Mouse (Mus musculus): Measurements from ENCODE around the gene Rnf41. TPM values are rescaled to one million over a fixed set of nuclear protein-coding genes. Genes with fewer than 3 reads are reported as not detected.

The Rnf41 gene
- polyA plus RNA-seq, 1 experiment from 2014 or later = 80.3 TPM

GRCm38 (mm10) chr10:128441324-128442119 is 30.1 kb downstream of the Rnf41 start:
- 88% methylated on average over 10 of the region's 10 CpGs for WGBS
- no peaks in the 10 kb centered on the region for H3K9me3 ChIP-seq (ENCODE audit: control insufficient read depth, low read length)
- no peak overlapping the region for H3K9ac ChIP-seq (replicated peaks; ENCODE audit: low read length)
- no peaks in the 10 kb centered on the region for H3K27me3 ChIP-seq (ENCODE audit: control insufficient read depth, insufficient read depth, low read length)
- no peak overlapping the region for H3K4me2 ChIP-seq (ENCODE audit: low read length)
- DNase-seq = no peak
- H3K4me3 ChIP-seq (replicated peaks; ENCODE audit: low read depth, low read length) = no peak overlapping the region
- no peaks in the 10 kb centered on the region for H3K4me1 ChIP-seq (ENCODE audit: control insufficient read depth, insufficient read depth, low read length)
- no peak overlapping the region for H3K27ac ChIP-seq (replicated peaks; ENCODE audit: low read depth, low read length)
- peaks cover 53% of the 10 kb centered on the region for H3K36me3 ChIP-seq (ENCODE audit: control insufficient read depth, insufficient read depth, low read length)
- no peak for ATAC-seq (ENCODE audit: low FRiP score, low TSS enrichment)

- no peak overlapping the region for H3K4me3 ChIP-seq (replicated peaks; ENCODE audit: low read depth, low read length)
- H3K36me3 ChIP-seq (ENCODE audit: control insufficient read depth, insufficient read depth, low read length) = peaks cover 43% of the 10 kb centered on the region
- H3K27ac ChIP-seq (replicated peaks; ENCODE audit: low read depth, low read length) = no peak overlapping the region
- ATAC-seq (ENCODE audit: low FRiP score, low TSS enrichment) = no peak
- no peaks in the 10 kb centered on the region for H3K9me3 ChIP-seq (ENCODE audit: control insufficient read depth, low read length)
- H3K4me1 ChIP-seq (ENCODE audit: control insufficient read depth, insufficient read depth, low read length) = no peaks in the 10 kb centered on the region
- no peak overlapping the region for H3K9ac ChIP-seq (replicated peaks; ENCODE audit: low read length)
- H3K27me3 ChIP-seq (ENCODE audit: control insufficient read depth, insufficient read depth, low read length) = no peaks in the 10 kb centered on the region
- 93% methylated on average over 1 of the region's 1 CpGs for WGBS
- H3K4me2 ChIP-seq (ENCODE audit: low read length) = no peak overlapping the region
- DNase-seq = no peak
Observed at GRCm38 (mm10) chr10:128442718-128443117, 31.3 kb downstream of the Rnf41 start.

GRCm38 (mm10) chr10:128444354-128444753 is 32.9 kb downstream of the Rnf41 start:
- no peak overlapping the region for H3K27ac ChIP-seq (replicated peaks; ENCODE audit: low read depth, low read length)
- no peaks in the 10 kb centered on the region for H3K27me3 ChIP-seq (ENCODE audit: control insufficient read depth, insufficient read depth, low read length)
- WGBS = 81% methylated on average over 6 of the region's 6 CpGs
- H3K4me1 ChIP-seq (ENCODE audit: control insufficient read depth, insufficient read depth, low read length) = no peaks in the 10 kb centered on the region
- no peaks in the 10 kb centered on the region for H3K9me3 ChIP-seq (ENCODE audit: control insufficient read depth, low read length)
- H3K4me2 ChIP-seq (ENCODE audit: low read length) = no peak overlapping the region
- DNase-seq (no peak), ATAC-seq (ENCODE audit: low FRiP score, low TSS enrichment) (no peak)
- peaks cover 29% of the 10 kb centered on the region for H3K36me3 ChIP-seq (ENCODE audit: control insufficient read depth, insufficient read depth, low read length)
- no peak overlapping the region for H3K4me3 ChIP-seq (replicated peaks; ENCODE audit: low read depth, low read length)
- H3K9ac ChIP-seq (replicated peaks; ENCODE audit: low read length) = no peak overlapping the region

GRCm38 (mm10) chr10:128445407-128445806 is 34.0 kb downstream of the Rnf41 start:
- Histone ChIP-seq H3K27me3 (ENCODE audit: control insufficient read depth, insufficient read depth, low read length) (no peaks in the 10 kb centered on the region), H3K4me3 (replicated peaks; ENCODE audit: low read depth, low read length) (no peak overlapping the region), H3K4me2 (ENCODE audit: low read length) (no peak overlapping the region), H3K36me3 (ENCODE audit: control insufficient read depth, insufficient read depth, low read length) (peaks cover 18% of the 10 kb centered on the region), H3K9me3 (ENCODE audit: control insufficient read depth, low read length) (no peaks in the 10 kb centered on the region), H3K4me1 (ENCODE audit: control insufficient read depth, insufficient read depth, low read length) (no peaks in the 10 kb centered on the region), H3K9ac (replicated peaks; ENCODE audit: low read length) (no peak overlapping the region), H3K27ac (replicated peaks; ENCODE audit: low read depth, low read length) (no peak overlapping the region)
- ATAC-seq (ENCODE audit: low FRiP score, low TSS enrichment) (no peak), DNase-seq (no peak)
- WGBS = 92% methylated on average over 4 of the region's 4 CpGs

GRCm38 (mm10) chr10:128451014-128451413 is 39.6 kb downstream of the Rnf41 start:
- Histone ChIP-seq H3K36me3 (ENCODE audit: control insufficient read depth, insufficient read depth, low read length) (no peaks in the 10 kb centered on the region), H3K4me2 (ENCODE audit: low read length) (no peak overlapping the region), H3K9ac (replicated peaks; ENCODE audit: low read length) (no peak overlapping the region), H3K9me3 (ENCODE audit: control insufficient read depth, low read length) (no peaks in the 10 kb centered on the region), H3K27ac (replicated peaks; ENCODE audit: low read depth, low read length) (no peak overlapping the region), H3K4me3 (replicated peaks; ENCODE audit: low read depth, low read length) (no peak overlapping the region), H3K4me1 (ENCODE audit: control insufficient read depth, insufficient read depth, low read length) (no peaks in the 10 kb centered on the region), H3K27me3 (ENCODE audit: control insufficient read depth, insufficient read depth, low read length) (no peaks in the 10 kb centered on the region)
- no peak for DNase-seq
- no peak for ATAC-seq (ENCODE audit: low FRiP score, low TSS enrichment)
- WGBS = 87% methylated on average over 6 of the region's 6 CpGs

- no peak overlapping the region for H3K9ac ChIP-seq (replicated peaks; ENCODE audit: low read length)
- H3K9me3 ChIP-seq (ENCODE audit: control insufficient read depth, low read length) = no peaks in the 10 kb centered on the region
- DNase-seq (no peak), ATAC-seq (ENCODE audit: low FRiP score, low TSS enrichment) (no peak)
- H3K36me3 ChIP-seq (ENCODE audit: control insufficient read depth, insufficient read depth, low read length) = no peaks in the 10 kb centered on the region
- no peaks in the 10 kb centered on the region for H3K27me3 ChIP-seq (ENCODE audit: control insufficient read depth, insufficient read depth, low read length)
- H3K4me1 ChIP-seq (ENCODE audit: control insufficient read depth, insufficient read depth, low read length) = no peaks in the 10 kb centered on the region
- 83% methylated on average over 3 of the region's 3 CpGs for WGBS
- no peak overlapping the region for H3K4me2 ChIP-seq (ENCODE audit: low read length)
- no peak overlapping the region for H3K4me3 ChIP-seq (replicated peaks; ENCODE audit: low read depth, low read length)
- H3K27ac ChIP-seq (replicated peaks; ENCODE audit: low read depth, low read length) = no peak overlapping the region
Observed at GRCm38 (mm10) chr10:128454471-128454870, 43.0 kb downstream of the Rnf41 start.

- no peaks in the 10 kb centered on the region for H3K9me3 ChIP-seq (ENCODE audit: control insufficient read depth, low read length)
- no peaks in the 10 kb centered on the region for H3K27me3 ChIP-seq (ENCODE audit: control insufficient read depth, insufficient read depth, low read length)
- DNase-seq = peak; percentile 93
- no peaks in the 10 kb centered on the region for H3K36me3 ChIP-seq (ENCODE audit: control insufficient read depth, insufficient read depth, low read length)
- no peak overlapping the region for H3K9ac ChIP-seq (replicated peaks; ENCODE audit: low read length)
- 3% methylated on average over 6 of the region's 6 CpGs for WGBS
- no peak for ATAC-seq (ENCODE audit: low FRiP score, low TSS enrichment)
- H3K27ac ChIP-seq (replicated peaks; ENCODE audit: low read depth, low read length) = no peak overlapping the region
- H3K4me2 ChIP-seq (ENCODE audit: low read length) = peak overlapping the region; percentile 36
- H3K4me1 ChIP-seq (ENCODE audit: control insufficient read depth, insufficient read depth, low read length) = 0 out of 2 replicates have a peak, but pooled peaks cover under 1% of the 10 kb centered on the region
- no peak overlapping the region for H3K4me3 ChIP-seq (replicated peaks; ENCODE audit: low read depth, low read length)
Observed at GRCm38 (mm10) chr10:128455280-128455679, 43.8 kb downstream of the Rnf41 start.

GRCm38 (mm10) chr10:128457676-128458075 is 46.2 kb downstream of the Rnf41 start:
- Histone ChIP-seq H3K36me3 (ENCODE audit: control insufficient read depth, insufficient read depth, low read length) (peaks cover 18% of the 10 kb centered on the region), H3K4me1 (ENCODE audit: control insufficient read depth, insufficient read depth, low read length) (peaks cover 11% of the 10 kb centered on the region), H3K27me3 (ENCODE audit: control insufficient read depth, insufficient read depth, low read length) (no peaks in the 10 kb centered on the region), H3K4me2 (ENCODE audit: low read length) (no peak overlapping the region), H3K27ac (replicated peaks; ENCODE audit: low read depth, low read length) (no peak overlapping the region), H3K9ac (replicated peaks; ENCODE audit: low read length) (no peak overlapping the region), H3K4me3 (replicated peaks; ENCODE audit: low read depth, low read length) (no peak overlapping the region), H3K9me3 (ENCODE audit: control insufficient read depth, low read length) (no peaks in the 10 kb centered on the region)
- no peak for ATAC-seq (ENCODE audit: low FRiP score, low TSS enrichment)
- no peak for DNase-seq
- WGBS = 88% methylated on average over 6 of the region's 6 CpGs

- no peaks in the 10 kb centered on the region for H3K27me3 ChIP-seq (ENCODE audit: control insufficient read depth, insufficient read depth, low read length)
- under 1% methylated on average over 29 of the region's 29 CpGs for WGBS
- H3K27ac ChIP-seq (replicated peaks; ENCODE audit: low read depth, low read length) = peak overlapping the region; percentile 97
- ATAC-seq (ENCODE audit: low FRiP score, low TSS enrichment) (peak; percentile 72), DNase-seq (peak; percentile 92)
- H3K4me2 ChIP-seq (ENCODE audit: low read length) = peak overlapping the region; percentile 93
- peak overlapping the region; percentile 99 for H3K9ac ChIP-seq (replicated peaks; ENCODE audit: low read length)
- H3K36me3 ChIP-seq (ENCODE audit: control insufficient read depth, insufficient read depth, low read length) = peaks cover 24% of the 10 kb centered on the region
- H3K4me1 ChIP-seq (ENCODE audit: control insufficient read depth, insufficient read depth, low read length) = peaks cover 11% of the 10 kb centered on the region
- H3K4me3 ChIP-seq (replicated peaks; ENCODE audit: low read depth, low read length) = peak overlapping the region; percentile 90
- H3K9me3 ChIP-seq (ENCODE audit: control insufficient read depth, low read length) = no peaks in the 10 kb centered on the region
Observed at GRCm38 (mm10) chr10:128458348-128458718, 46.9 kb downstream of the Rnf41 start.

Data from midbrain, embryonic 14.5 days (tissue).